In the genomic region with DNA sequence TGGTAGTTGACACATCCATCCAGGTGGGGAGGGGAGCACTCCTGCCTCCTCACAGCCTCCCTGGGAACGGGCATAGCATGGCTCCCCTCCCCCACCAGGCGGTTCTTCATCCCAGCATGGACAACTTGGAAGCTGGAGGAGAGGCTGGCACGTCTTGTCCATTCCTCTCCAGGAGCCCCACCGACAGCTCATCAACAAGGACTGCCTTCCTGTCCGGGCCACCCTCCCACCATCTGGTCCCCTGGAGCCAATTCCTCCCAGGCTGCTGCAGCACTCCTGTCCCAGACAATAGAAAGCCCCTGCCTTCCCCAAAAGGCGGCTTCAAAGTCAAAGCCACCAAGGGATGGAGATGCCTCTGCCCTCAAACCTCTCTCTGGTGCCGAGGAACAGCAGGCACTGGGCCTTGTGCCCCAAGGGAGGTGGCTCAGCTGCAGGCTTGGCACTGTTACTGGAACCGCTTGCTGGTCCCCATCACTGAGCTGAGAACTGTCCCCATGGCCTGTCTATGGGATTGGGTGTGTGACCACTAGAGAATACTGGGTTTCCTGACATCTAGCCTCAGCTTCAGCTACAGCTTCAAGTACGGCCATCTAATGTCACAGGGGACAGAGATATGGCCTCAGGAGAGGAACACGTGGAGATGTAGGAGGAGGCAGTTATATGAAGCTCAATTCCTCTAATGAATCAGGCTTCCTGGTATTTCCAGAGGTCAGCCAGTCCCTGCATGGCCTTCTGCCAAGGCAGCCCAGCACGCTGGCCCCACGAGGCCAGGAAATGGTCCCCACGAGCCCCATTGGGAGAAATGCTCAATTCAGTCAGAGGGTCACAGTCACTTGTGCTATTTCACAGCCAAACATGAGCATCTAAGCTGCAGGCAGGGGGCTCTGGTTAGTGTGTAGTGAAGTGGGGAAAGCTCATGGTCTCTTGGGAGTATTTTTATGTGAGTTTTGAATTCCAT, we compare ENCODE assay signal across 8 mouse cellular contexts. TPM values are rescaled to one million over a fixed set of nuclear protein-coding genes. Genes with fewer than 3 reads are reported as not detected.
DNase-seq lines count a peak whose midpoint lies in the region; ATAC-seq lines count a peak whose summit lies in the region.

No protein-coding gene starts in this region.

- H3K27me3 ChIP-seq in lung, embryonic 15.5 days, result no peaks in the 10 kb centered on the region

- H3K9me3 ChIP-seq in lung, embryonic 15.5 days, result no peaks in the 10 kb centered on the region

- no peak overlapping the region for H3K4me2 ChIP-seq in lung, embryonic 15.5 days

- no peak for DNase-seq in lung, postnatal 14 days
- peak; percentile 87 for DNase-seq in cerebellum, adult 11-12 months
- peak; percentile 80 for DNase-seq in heart, postnatal 4 days
- peak; percentile 42 for DNase-seq in lung, postnatal 36 days
- no peak for DNase-seq in urinary bladder, postnatal 36 days (ENCODE audit: low spot score in 2 of 2)
- DNase-seq in natural killer cell, adult 2 months (ENCODE audit: low spot score in 2 of 2), result no peak

- no peak overlapping the region for H3K4me3 ChIP-seq in lung, embryonic 15.5 days

- 46% methylated on average over 13 of the region's 13 CpGs for WGBS in lung, embryonic 15.5 days

- no peak for ATAC-seq in lung, embryonic 15.5 days (ENCODE audit: borderline replicate concordance, extremely low read depth, low FRiP score, low TSS enrichment)
- ATAC-seq in megakaryocyte-erythroid progenitor cell, adult 5-6 weeks (replicated peaks; ENCODE audit: low FRiP score, low TSS enrichment, poor library complexity, severe bottlenecking), result no peak

- H3K9ac ChIP-seq in lung, embryonic 15.5 days, result no peak overlapping the region

- H3K4me1 ChIP-seq in lung, embryonic 15.5 days, result peaks cover 44% of the 10 kb centered on the region

- peak overlapping the region; percentile 21 for H3K27ac ChIP-seq in lung, embryonic 15.5 days

- no peaks in the 10 kb centered on the region for H3K36me3 ChIP-seq in lung, embryonic 15.5 days

RNA-seq across cellular contexts. Expression of gene Capn7, which starts 48.2 kb away (rescaled TPM):
- 34.8 and 37.2 TPM in 2 replicates for polyA plus RNA-seq in lung, embryonic 15.5 days (2015; fragmentation: Nextera tagmentation; extraction: Ambion mirVana)
- 10 to 100 TPM; 36.1 to 36.7 TPM for total RNA-seq in heart, postnatal 4 days (2021)
- 36.1 and 45.5 TPM in 2 replicates for total RNA-seq in megakaryocyte-erythroid progenitor cell, adult 5-6 weeks (2014; fragmentation: Nextera tagmentation)
- total RNA-seq in megakaryocyte-erythroid progenitor cell, adult 5-6 weeks (2017), result 64.5 and 81.7 TPM in 2 replicates

RNA-seq across cellular contexts. Expression of gene Sh3bp5, which starts 51.2 kb away (rescaled TPM):
- 25.4 and 26.4 TPM in 2 replicates for polyA plus RNA-seq in lung, embryonic 15.5 days (2015; fragmentation: Nextera tagmentation; extraction: Ambion mirVana)
- total RNA-seq in heart, postnatal 4 days (2021), result 10 to 100 TPM; 78.7 to 80.1 TPM
- 1.1 and 2.3 TPM in 2 replicates for total RNA-seq in megakaryocyte-erythroid progenitor cell, adult 5-6 weeks (2014; fragmentation: Nextera tagmentation)
- 1.1 and 1.3 TPM in 2 replicates for total RNA-seq in megakaryocyte-erythroid progenitor cell, adult 5-6 weeks (2017)

Comparison
In these comparisons a context has a peak if more than half of its experiments do, and no peak if none do; other contexts are left out.
1. DNase-seq: peak in cerebellum, adult 11-12 months (single experiment), heart, postnatal 4 days (single experiment) and lung, postnatal 36 days (single experiment); none in lung, postnatal 14 days (single experiment), urinary bladder, postnatal 36 days (0 of 2) and natural killer cell, adult 2 months (0 of 2).
2. RNA of gene Sh3bp5, which starts 51.2 kb away (total RNA-seq): 78.7 to 80.1 TPM in heart, postnatal 4 days; 1.1 to 2.3 TPM in megakaryocyte-erythroid progenitor cell, adult 5-6 weeks; every median in the first group is over 10 times any median in the second.